In the genomic region with DNA sequence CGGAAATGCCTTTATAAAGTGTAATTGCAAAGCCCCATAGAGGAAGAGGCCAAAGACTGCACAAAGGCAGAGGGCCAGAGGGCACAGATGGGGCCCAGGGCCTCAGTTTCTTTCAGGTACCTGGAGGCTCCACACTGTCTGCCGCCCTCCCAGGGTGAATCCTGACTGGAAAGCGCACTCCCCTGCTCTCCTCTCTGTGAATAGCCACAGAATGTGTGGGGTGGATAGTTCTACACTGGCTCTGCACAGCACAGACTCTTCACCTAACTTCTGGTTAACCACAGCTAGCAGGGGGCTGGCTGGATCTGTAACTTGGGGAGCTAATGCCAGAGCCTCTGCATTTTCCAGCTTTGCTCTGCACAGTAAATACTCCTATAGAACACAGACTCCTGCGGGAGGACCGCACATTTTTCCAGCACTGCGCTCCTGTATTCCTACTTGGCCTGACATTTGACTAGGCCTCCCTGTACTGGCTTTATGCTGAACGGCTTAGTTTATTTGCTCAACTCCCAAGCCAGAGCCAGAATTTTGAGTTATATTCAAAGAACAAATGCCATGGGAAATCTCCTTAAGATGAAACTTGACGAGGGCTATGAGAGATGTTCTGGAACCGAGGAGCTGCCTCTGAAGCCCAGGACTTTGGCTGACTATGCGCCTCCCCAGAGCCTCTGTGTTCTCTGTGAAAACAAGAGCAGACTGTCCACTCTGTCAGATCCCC, we compare ENCODE assay signal across 9 mouse cellular contexts. TPM values are rescaled to one million over a fixed set of nuclear protein-coding genes. Genes with fewer than 3 reads are reported as not detected.
A peak's percentile ranks its signal among the peaks of the same experiment; 100 is the strongest.
DNase-seq lines count a peak whose midpoint lies in the region; ATAC-seq and TF ChIP-seq lines count a peak whose summit lies in the region.
"Had no signal": no experiment of that assay in that cellular context is flagged by ENCODE, and none has a peak within 500 bp of the region (broad histone marks: within the 10 kb centered on the region; RNA-seq: fewer than 3 reads in every experiment).

No protein-coding gene starts in this region.

- no peak overlapping the region for H3K4me3 ChIP-seq in lung, embryonic 15.5 days
- no peak overlapping the region for H3K4me3 ChIP-seq in intestine, postnatal 0 days (ENCODE audit: low read depth, low read length)
- no peak overlapping the region for H3K4me3 ChIP-seq in stomach, embryonic 14.5 days (ENCODE audit: low read depth, low read length)

- WGBS in lung, embryonic 15.5 days: 31% methylated on average over 10 of the region's 10 CpGs
- WGBS in intestine, postnatal 0 days: 46% methylated on average over 10 of the region's 10 CpGs
- WGBS in stomach, embryonic 14.5 days: 28% methylated on average over 10 of the region's 10 CpGs

- TF ChIP-seq CTCF in intestine, postnatal 0 days (IDR thresholded peaks at IDR 0.05; ENCODE audit: low read depth): no peak

- H3K4me2 ChIP-seq in lung, embryonic 15.5 days: no peak overlapping the region
- no peak overlapping the region for H3K4me2 ChIP-seq in intestine, postnatal 0 days (replicated peaks; ENCODE audit: low read depth)
- no peak overlapping the region for H3K4me2 ChIP-seq in stomach, embryonic 14.5 days (replicated peaks; ENCODE audit: low read depth, low read length)

- peak overlapping the region; percentile 97 for H3K27ac ChIP-seq in lung, embryonic 15.5 days
- H3K27ac ChIP-seq in intestine, postnatal 0 days (ENCODE audit: low read depth, low read length): peak overlapping the region; percentile 80
- H3K27ac ChIP-seq in stomach, embryonic 14.5 days (ENCODE audit: low read length): peak overlapping the region; percentile 96

- no peak for DNase-seq in lung, postnatal 25 days (ENCODE audit: low spot score)
- peak; percentile 56 for DNase-seq in gastrocnemius, postnatal 25 days
- no peak for DNase-seq in layer of hippocampus, postnatal 14 days (ENCODE audit: low spot score in 2 of 2)
- no peak for DNase-seq in adrenal gland, postnatal 14 days
- no peak for DNase-seq in spleen, postnatal 4 days (ENCODE audit: low spot score in 2 of 2)

- H3K9ac ChIP-seq in lung, embryonic 15.5 days: peak overlapping the region; percentile 26; the same call in 1 of the 2 replicates
- H3K9ac ChIP-seq in intestine, postnatal 0 days (ENCODE audit: low read depth, low read length): no peak overlapping the region
- no peak overlapping the region for H3K9ac ChIP-seq in stomach, embryonic 14.5 days (replicated peaks; ENCODE audit: low read depth, low read length)

- peaks cover 47% of the 10 kb centered on the region for H3K4me1 ChIP-seq in lung, embryonic 15.5 days
- peaks cover 12% of the 10 kb centered on the region for H3K4me1 ChIP-seq in intestine, postnatal 0 days (replicated peaks; ENCODE audit: control insufficient read depth, insufficient read depth, low read length)
- peaks cover 25% of the 10 kb centered on the region for H3K4me1 ChIP-seq in stomach, embryonic 14.5 days (ENCODE audit: control insufficient read depth, insufficient read depth, low read length)

- no peaks in the 10 kb centered on the region for H3K36me3 ChIP-seq in lung, embryonic 15.5 days
- H3K36me3 ChIP-seq in intestine, postnatal 0 days (ENCODE audit: control insufficient read depth, insufficient read depth): no peaks in the 10 kb centered on the region
- H3K36me3 ChIP-seq in stomach, embryonic 14.5 days (ENCODE audit: control insufficient read depth, insufficient read depth, low read length): no peaks in the 10 kb centered on the region
- H3K36me3 ChIP-seq: G1E had no signal

- no peaks in the 10 kb centered on the region for H3K9me3 ChIP-seq in lung, embryonic 15.5 days
- no peaks in the 10 kb centered on the region for H3K9me3 ChIP-seq in intestine, postnatal 0 days (ENCODE audit: control insufficient read depth)
- H3K9me3 ChIP-seq in stomach, embryonic 14.5 days (ENCODE audit: control insufficient read depth, low read depth, low read length): no peaks in the 10 kb centered on the region
- H3K9me3 ChIP-seq: G1E had no signal

- no peaks in the 10 kb centered on the region for H3K27me3 ChIP-seq in lung, embryonic 15.5 days
- no peaks in the 10 kb centered on the region for H3K27me3 ChIP-seq in intestine, postnatal 0 days (replicated peaks; ENCODE audit: control insufficient read depth, insufficient read depth, low read length)
- no peaks in the 10 kb centered on the region for H3K27me3 ChIP-seq in stomach, embryonic 14.5 days (ENCODE audit: control insufficient read depth, insufficient read depth, low read length)

- peak; percentile 32; the same call in 1 of the 2 replicates for ATAC-seq in lung, embryonic 15.5 days (ENCODE audit: borderline replicate concordance, extremely low read depth, low FRiP score, low TSS enrichment)
- ATAC-seq in intestine, postnatal 0 days: no peak
- ATAC-seq in stomach, embryonic 14.5 days (ENCODE audit: insufficient number of reproducible peaks, insufficient read depth, low FRiP score, low read depth): peak; percentile 57

RNA-seq across cellular contexts. Expression of a gene that starts 18.8 kb away (rescaled TPM):
- polyA plus RNA-seq in lung, embryonic 15.5 days (2015; fragmentation: Nextera tagmentation; extraction: Ambion mirVana): 15.4 and 16.4 TPM in 2 replicates
- 1 to 10 TPM in 1 of 2 experiments, under 1 TPM in 1; 0.94 to 2.5 TPM for total RNA-seq in gastrocnemius, postnatal 25 days (2021)
- 19.2 and 20.9 TPM in 2 replicates for polyA plus RNA-seq in intestine, postnatal 0 days (2015; fragmentation: Nextera tagmentation; extraction: Ambion mirVana)
- polyA plus RNA-seq in stomach, embryonic 14.5 days (2014; fragmentation: Nextera tagmentation; extraction: Ambion mirVana): 36.7 and 47.2 TPM in 2 replicates
- 10 to 100 TPM; 11.9 to 15.0 TPM for total RNA-seq in layer of hippocampus, postnatal 14 days (2021)
- 66.4 and 68.7 TPM in 2 replicates for total RNA-seq in adrenal gland, postnatal 14 days (2021)
